Mouse (Mus musculus) CD8-positive naive resting alpha-beta T cell, adult 2 months (primary cell): Measurements from ENCODE around the gene Ino80e.
"Not testable (repeated sequence)": the region's sequence is repeated elsewhere in the genome, so short reads cannot be mapped to it uniquely, and the experiment has no call there.

Experiments used
- DNase-seq, 2 experiments: peaks; one replicate each; pipeline ENCODE4 v3.0.0; 2022; ENCODE audit warnings: low read depth in 2 of 2, low spot score in 2 of 2

Ino80e gene

GRCm38 (mm10) chr7:126862147-126862784, at the start of gene Ino80e:
TSS of gene Ino80e (minus strand) at chr7:126862377.
- peak; percentile 84 to 88 for DNase-seq

GRCm38 (mm10) chr7:126905590-126905989, 43.4 kb upstream of the Ino80e start:
- no peak for DNase-seq

GRCm38 (mm10) chr7:126899781-126900180, 37.6 kb upstream of the Ino80e start:
- not testable (repeated sequence) for DNase-seq

- DNase-seq, result peak; percentile 80 to 82
These were observed 36.2 kb upstream of the Ino80e start for GRCm38 (mm10) chr7:126898102-126898990.

- DNase-seq, result no peak
These were observed 35.4 kb upstream of the Ino80e start for GRCm38 (mm10) chr7:126897390-126898101.

GRCm38 (mm10) chr7:126896912-126897311, 34.7 kb upstream of the Ino80e start:
- no peak for DNase-seq

- DNase-seq, result no peak
These were observed 26.7 kb upstream of the Ino80e start for GRCm38 (mm10) chr7:126888852-126889251.

GRCm38 (mm10) chr7:126887281-126887680, 25.1 kb upstream of the Ino80e start:
- no peak for DNase-seq

- DNase-seq, result peak; percentile 89 to 91
These were observed 22.3 kb upstream of the Ino80e start, which contains the start of gene Taok2 for GRCm38 (mm10) chr7:126884286-126885164. TSS of gene Taok2 (minus strand) at chr7:126884703.

- no peak for DNase-seq
These were observed 21.6 kb upstream of the Ino80e start for GRCm38 (mm10) chr7:126883731-126884181.

- DNase-seq, result no peak
These were observed 18.9 kb upstream of the Ino80e start for GRCm38 (mm10) chr7:126881040-126881439.

- no peak for DNase-seq
These were observed 15.1 kb upstream of the Ino80e start for GRCm38 (mm10) chr7:126877239-126877638.

GRCm38 (mm10) chr7:126870520-126870891, 8.3 kb upstream of the Ino80e start:
- DNase-seq, result no peak

- DNase-seq, result no peak
These were observed 7.8 kb upstream of the Ino80e start for GRCm38 (mm10) chr7:126869780-126870519.

- DNase-seq, result no peak
These were observed 5.8 kb upstream of the Ino80e start for GRCm38 (mm10) chr7:126868003-126868402.

- DNase-seq, result no peak
These were observed 5.4 kb upstream of the Ino80e start for GRCm38 (mm10) chr7:126867534-126867933.

GRCm38 (mm10) chr7:126863791-126864190, 1.6 kb upstream of the Ino80e start:
- DNase-seq, result no peak

GRCm38 (mm10) chr7:126861429-126862130, 597 bp downstream of the Ino80e start, which contains the start of gene Hirip3:
TSS of gene Hirip3 (plus strand) at chr7:126861972.
- DNase-seq, result peak; percentile 80 to 90

- DNase-seq, result no peak
These were observed 1.2 kb downstream of the Ino80e start for GRCm38 (mm10) chr7:126860987-126861386.
